ENCODE assay signal across 16 mouse cellular contexts in genomic region chr17:56836336-56836735, GRCm38 (mm10). TPM values are rescaled to one million over a fixed set of nuclear protein-coding genes. Genes with fewer than 3 reads are reported as not detected.
"Had no signal": no experiment of that assay in that cellular context is flagged by ENCODE, and none has a peak within 500 bp of the region (broad histone marks: within the 10 kb centered on the region; RNA-seq: fewer than 3 reads in every experiment).

No protein-coding gene starts in this region.

- H3K9ac ChIP-seq: intestine, embryonic 15.5 days; kidney, embryonic 15.5 days; liver, embryonic 15.5 days; lung, embryonic 15.5 days; neural tube, embryonic 12.5 days had no signal

- H3K9me3 ChIP-seq: intestine, embryonic 15.5 days; kidney, embryonic 15.5 days; limb, embryonic 10.5 days; liver, embryonic 15.5 days; lung, embryonic 15.5 days; neural tube, embryonic 12.5 days had no signal

- H3K27ac ChIP-seq: intestine, embryonic 15.5 days; kidney, embryonic 15.5 days; left cerebral cortex, adult 2 months; limb, embryonic 10.5 days; liver, embryonic 15.5 days; lung, embryonic 15.5 days; neural tube, embryonic 12.5 days had no signal

- DNase-seq: kidney, adult 18-20 months; kidney, postnatal 14 days; midbrain, embryonic 14.5 days; retina, postnatal 1 day; thymus, postnatal 4 days had no signal

- H3K4me1 ChIP-seq: intestine, embryonic 15.5 days; limb, embryonic 10.5 days; neural tube, embryonic 12.5 days had no signal

- H3K4me3 ChIP-seq: intestine, embryonic 15.5 days; kidney, embryonic 15.5 days; left cerebral cortex, adult 2 months; limb, embryonic 10.5 days; liver, embryonic 15.5 days; lung, embryonic 15.5 days; neural tube, embryonic 12.5 days had no signal

- H3K4me2 ChIP-seq: intestine, embryonic 15.5 days; kidney, embryonic 15.5 days; liver, embryonic 15.5 days; lung, embryonic 15.5 days; neural tube, embryonic 12.5 days had no signal

- H3K36me3 ChIP-seq: intestine, embryonic 15.5 days; kidney, embryonic 15.5 days; limb, embryonic 10.5 days; liver, embryonic 15.5 days; lung, embryonic 15.5 days; neural tube, embryonic 12.5 days had no signal

- ATAC-seq: intestine, embryonic 15.5 days had no signal

- H3K27me3 ChIP-seq: intestine, embryonic 15.5 days; lung, embryonic 15.5 days; neural tube, embryonic 12.5 days had no signal

RNA-seq across cellular contexts. Expression of gene Acsbg2, which starts 37.9 kb away (rescaled TPM):
- polyA plus RNA-seq: intestine, embryonic 15.5 days; kidney, embryonic 15.5 days; large intestine, adult 2 months; limb, embryonic 10.5 days; limb, embryonic 14.5 days; liver, embryonic 15.5 days; lung, embryonic 15.5 days; midbrain, embryonic 14.5 days; neural tube, embryonic 12.5 days; stomach, embryonic 16.5 days; thymus, postnatal 0 days had no signal
